Mouse (Mus musculus) gastrocnemius, postnatal 14 days (tissue): ENCODE measurements around the gene Apob. TPM values are rescaled to one million over a fixed set of nuclear protein-coding genes. Genes with fewer than 3 reads are reported as not detected.

Experiments
- DNase-seq: peaks from one replicate; pipeline ENCODE4 v3.0.0; 2021; ENCODE audit warnings: mixed read lengths
- intact Hi-C: fragments of 180-260 bp; cut with DNase I; formaldehyde crosslinking; loops from one replicate; pipeline ENCODE4 v1.15.1; 2025; ENCODE audit warnings: low total_unique reads
- total RNA-seq, 2 experiments: library from RNA; stranded (reverse); gene quantifications; 2 replicates each; pipeline ENCODE4 v1.2.3; 2021

Gene Apob
- total RNA-seq, 2 experiments from 2014 or later: 0.04 to 0.07 TPM

DNA sequence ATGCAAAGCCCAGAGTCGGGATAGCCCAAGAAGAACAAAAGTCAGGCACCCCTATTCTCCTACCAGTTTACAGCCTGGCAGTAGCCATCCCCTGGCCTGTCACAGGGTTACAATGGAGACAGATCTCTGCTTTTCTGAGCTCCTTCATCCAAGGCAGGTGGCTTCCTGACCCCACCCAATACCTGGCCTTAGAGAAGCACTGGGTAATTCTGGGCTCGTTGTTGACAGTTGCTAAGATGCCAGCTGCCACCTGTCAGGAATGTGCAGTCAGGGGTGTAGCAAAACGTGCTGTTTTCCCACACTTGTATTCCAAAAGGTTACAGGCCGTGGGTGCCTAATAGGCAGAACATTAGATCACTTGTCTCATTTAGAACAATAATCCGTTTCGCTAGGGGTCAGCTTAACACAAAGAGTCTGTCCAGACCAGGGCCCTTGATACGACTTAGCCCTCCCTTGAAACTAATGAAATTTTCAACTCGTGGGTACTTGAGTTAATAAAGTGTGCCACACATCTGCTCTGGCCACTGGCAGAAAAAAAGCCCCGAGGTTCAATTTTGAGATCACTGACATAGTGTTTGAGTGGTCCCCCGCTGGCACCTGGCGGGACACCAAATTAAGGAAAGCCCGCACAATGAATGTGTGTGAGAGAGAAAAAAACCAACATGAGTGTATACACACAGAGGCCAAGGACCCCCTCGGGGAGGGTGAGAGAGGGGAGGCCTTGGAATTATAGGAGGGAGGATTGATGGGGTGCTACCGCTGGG, 54.3 kb downstream of the Apob start:
- intact Hi-C loops: no loop called here
- DNase-seq: no peak

DNA sequence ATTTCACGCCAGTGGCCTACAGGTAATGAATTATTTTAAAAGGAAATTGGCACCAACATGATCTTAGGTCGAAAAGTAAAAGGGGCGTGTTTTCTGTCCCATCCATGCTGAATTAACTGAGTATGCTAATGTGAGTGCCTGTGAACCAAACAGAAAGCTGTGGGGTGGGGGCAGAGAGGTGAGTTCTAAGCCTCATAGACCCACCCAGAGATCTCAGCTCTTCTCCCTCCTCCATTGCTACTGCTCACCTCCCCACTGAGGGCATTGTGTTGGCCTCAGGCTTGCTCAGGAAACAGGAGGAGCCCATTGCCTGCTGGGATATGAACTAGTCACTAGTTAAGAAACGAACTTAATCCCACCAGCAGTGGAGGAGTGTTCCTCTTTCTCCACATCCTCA, 54.9 kb downstream of the Apob start:
- intact Hi-C loops: no loop called here
- DNase-seq: no peak

DNA sequence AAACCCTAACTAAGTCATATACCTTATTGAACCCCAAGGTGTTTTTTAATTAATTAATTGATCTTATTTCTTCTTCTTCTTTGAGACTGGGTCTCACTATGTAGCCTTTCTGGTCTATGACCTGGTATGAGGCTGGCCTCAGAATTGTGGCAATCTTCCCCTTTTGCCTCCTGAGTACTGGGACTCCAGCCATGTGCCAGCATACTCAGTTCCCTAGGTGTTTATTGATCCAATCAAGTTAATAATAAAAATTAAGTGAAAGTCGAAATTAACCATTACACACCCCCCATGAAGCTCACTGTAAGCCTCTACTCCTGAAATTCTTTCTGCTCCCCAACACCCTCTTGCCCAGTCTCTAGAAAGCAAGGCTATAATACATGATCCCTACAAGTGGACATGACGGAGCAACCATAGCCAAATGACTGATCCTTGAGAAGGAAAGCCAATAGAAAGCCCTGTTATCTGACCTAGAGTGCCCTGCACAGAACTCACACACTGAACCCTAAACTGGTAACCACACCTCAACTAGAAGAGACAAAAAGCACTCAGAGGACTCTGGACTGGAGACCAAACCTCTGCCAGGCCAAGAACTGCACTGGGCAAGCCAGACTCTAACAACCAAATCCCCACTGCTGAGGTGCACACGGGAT, 60.8 kb downstream of the Apob start:
- intact Hi-C loops: no loop called here
- no peak for DNase-seq

DNA sequence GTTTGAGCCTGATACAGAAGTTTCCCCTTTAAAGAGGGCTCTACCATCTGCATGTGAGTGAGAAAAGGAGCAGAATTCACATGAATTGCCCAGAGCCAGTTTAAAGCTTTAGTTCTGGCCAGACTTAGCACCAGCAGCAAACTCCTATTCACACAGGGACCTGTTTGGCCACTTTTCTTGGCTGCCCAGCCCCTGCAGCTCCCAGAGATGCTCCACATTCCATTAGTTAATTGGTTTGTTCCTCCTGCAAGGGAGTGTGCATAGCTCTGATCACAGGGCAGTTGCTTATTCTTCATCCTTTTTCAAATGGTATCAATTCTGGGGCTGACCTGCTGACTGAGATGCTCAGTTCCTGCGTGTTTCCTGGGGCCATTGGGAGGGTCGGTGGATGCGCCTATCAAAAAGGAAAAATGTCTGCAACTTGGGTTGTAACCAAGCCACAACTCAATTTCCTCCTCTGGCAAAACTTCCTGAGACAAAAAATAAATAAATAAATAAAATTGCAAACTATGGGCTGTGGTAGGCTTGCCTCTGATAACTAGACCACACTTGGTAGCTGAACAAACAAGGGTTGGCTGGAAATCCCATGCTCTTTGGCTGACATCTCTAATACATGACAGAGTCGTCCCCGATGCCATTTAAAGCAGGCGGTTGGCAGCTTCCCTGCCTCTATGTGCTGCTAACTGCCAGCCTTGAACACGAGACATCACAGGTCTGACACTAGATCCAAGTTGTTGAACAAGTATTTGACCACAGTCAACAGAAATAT, 65.4 kb downstream of the Apob start:
- intact Hi-C loops: no loop called here
- peak; percentile 7 for DNase-seq

DNA sequence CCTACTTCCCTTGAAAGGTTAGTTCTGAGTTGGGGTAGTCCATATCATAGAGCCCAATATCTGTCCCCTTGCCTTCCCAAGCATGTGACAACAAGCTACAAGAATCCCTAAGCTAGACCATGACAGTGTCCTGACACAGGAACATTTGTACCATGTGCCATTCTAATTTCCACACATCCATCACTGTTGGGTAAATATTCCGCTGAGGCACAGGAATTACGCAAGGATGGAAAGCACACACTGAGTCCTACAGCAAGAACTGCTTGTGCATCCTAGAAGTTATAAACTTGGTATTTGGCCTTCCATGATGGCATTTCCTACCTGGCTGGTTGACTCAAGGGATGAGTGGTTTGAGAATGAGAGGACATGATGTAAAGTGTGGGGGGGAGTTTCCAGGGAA, 69.6 kb downstream of the Apob start:
- intact Hi-C loops: no loop called here
- DNase-seq: no peak

DNA sequence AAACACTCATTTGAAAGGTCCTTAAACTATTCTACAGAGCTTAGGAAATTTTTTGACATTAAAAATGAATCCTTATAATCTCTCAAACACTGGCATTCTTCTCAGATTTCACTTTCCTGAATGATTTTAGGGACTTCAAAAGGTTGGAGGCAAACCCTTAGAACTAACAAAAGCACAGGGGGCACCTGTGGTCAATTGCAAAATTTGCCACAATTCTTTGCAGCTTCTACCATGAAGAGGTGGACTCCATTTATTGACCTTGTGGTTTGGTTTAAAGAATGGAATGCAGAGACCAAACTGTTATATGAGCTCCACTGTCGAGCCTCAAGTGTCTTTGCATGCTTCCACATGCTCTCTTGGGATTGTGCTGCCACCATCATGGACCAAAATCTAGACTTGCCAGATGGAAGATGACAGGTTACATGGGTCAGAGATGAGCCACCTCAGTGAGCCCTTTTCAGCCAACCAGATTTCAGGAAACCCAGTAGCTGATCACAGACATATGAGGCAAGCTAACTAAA, 70.4 kb downstream of the Apob start:
- no peak for DNase-seq
- intact Hi-C loops: no loop called here

DNA sequence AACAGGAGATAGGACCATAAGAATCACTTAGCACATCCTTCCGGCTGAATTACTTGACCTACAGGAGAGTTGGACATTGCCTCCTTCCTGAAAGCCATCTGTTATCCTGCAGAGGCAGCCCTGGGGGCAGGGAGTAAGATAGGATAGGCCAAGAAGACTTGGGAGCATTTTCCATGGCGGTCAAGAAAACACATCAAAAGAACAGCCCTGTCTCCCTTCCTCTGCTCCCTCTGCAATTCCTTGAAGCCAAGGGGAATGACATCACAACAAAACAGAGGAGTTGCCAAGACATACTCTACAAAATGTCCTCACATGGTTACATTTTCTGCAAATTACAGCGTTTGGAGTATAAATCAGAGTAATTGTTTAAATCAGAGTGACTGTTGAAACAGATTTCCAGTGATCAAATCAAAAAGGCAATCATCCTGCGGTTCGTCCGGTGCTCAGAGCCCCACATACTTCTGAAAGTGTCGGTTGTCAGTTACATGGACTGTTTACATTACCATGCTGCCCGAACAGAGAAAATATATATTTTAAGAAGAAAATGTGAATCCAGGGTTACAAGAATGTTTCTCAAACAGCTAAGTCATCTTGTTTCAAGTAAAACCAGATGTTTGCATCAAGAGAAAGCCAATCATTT, 78.7 kb downstream of the Apob start:
- intact Hi-C loops: no loop called here
- no peak for DNase-seq

DNA sequence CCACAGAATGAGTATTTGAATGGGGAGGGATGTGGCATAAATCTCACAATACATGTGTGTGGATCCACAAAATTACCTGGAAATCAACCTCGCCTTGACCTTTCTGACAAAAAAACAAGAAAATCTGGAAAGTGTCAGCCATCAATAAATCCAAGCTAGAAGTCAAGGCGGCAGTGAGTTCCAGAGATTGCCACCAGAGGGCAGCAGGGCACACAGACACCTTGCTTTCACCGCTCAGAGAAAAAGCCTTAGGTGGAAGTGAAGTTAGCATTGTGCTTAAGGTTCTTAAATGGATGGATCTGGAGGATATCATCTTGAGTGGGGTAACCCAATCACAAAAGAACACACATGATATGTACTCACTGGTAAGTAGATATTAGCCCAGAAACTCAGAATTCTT, 82.1 kb downstream of the Apob start:
- intact Hi-C loops: loop anchor here (2.0 kb wide), 1 partner anchor 251 kb away; no protein-coding TSS in a partner anchor
- peak; percentile 40 for DNase-seq

DNA sequence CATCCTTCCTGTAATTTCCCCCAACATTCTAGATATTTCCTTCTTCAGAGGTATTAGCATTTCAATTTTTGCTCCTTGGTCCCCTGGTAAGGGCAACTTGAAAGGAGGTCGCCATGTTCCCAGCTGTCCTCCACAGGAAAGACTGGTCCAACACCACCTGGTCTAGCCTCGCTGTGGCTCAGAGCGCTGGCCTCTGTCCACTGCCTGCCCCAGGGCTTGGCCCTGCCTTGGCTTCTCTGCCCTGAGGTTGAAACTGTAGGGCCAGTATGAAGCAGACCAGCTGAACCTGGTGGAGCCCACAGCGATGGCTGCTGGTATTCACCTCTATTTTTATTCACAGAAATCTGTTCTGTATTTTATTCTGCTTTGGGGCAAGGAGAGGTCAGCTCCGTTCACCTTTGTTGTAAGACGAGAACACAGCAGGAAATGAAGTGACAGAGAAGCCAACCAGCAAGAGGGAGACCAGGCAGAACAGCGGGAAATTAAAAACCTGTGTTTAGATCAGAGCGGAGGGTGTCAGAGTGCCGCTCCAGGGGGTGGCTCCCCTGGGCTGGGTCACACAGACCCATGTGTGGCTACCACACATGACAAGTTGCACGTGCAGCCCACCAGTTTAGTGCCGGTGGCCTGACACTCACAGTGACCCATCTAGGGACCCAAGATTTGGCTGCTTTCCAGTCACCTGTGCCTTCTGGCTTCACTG, 86.1 kb downstream of the Apob start:
- DNase-seq: no peak
- intact Hi-C loops: no loop called here

Other genes with a start within 250 kb of the Apob start
- gene Ldah, start 230.5 kb downstream of the Apob start, total RNA-seq: 10 to 100 TPM in 1 of 2 experiments, 1 to 10 TPM in 1; 9.8 to 10.6 TPM